11 mouse cellular contexts compared by ENCODE assay signal in the genomic region with DNA sequence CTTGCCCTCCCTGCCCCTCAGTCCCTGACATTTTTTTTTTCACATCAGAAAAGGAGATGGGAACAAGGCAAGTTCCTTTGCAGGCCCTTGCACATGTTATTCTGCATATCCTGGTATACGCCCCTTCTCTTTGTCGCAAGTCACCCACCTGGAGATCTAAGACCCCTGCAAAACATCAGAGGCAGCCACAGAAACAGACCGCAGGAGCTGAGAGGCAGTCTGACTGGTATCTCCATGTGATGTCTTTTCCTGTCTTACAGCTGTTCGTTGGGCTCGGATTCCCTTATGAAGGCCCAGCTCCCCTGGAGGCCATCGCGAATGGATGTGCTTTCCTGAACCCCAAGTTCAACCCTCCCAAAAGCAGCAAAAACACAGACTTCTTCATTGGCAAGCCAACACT.
"Had no signal": no experiment of that assay in that cellular context is flagged by ENCODE, and none has a peak within 500 bp of the region (broad histone marks: within the 10 kb centered on the region; RNA-seq: fewer than 3 reads in every experiment).

No protein-coding gene starts in this region.

- H3K9ac ChIP-seq: limb, embryonic 15.5 days; liver, embryonic 12.5 days; lung, embryonic 15.5 days; neural tube, embryonic 12.5 days had no signal

- H3K4me1 ChIP-seq: limb, embryonic 15.5 days; liver, embryonic 12.5 days; lung, embryonic 15.5 days had no signal

- H3K4me2 ChIP-seq: limb, embryonic 15.5 days; liver, embryonic 12.5 days; lung, embryonic 15.5 days; midbrain, embryonic 11.5 days; midbrain, embryonic 15.5 days; neural tube, embryonic 12.5 days had no signal

- H3K27ac ChIP-seq: kidney, postnatal 0 days; limb, embryonic 15.5 days; liver, embryonic 12.5 days; lung, embryonic 15.5 days; macrophage; neural tube, embryonic 12.5 days; stomach, postnatal 0 days had no signal

- H3K36me3 ChIP-seq: liver, embryonic 12.5 days; midbrain, embryonic 15.5 days; neural tube, embryonic 12.5 days had no signal

- H3K9me3 ChIP-seq: limb, embryonic 15.5 days; liver, embryonic 12.5 days; lung, embryonic 15.5 days; megakaryocyte, embryonic 14.5 days; midbrain, embryonic 15.5 days; neural tube, embryonic 12.5 days had no signal

- ATAC-seq: intestine, postnatal 0 days; liver, embryonic 12.5 days had no signal

- H3K27me3 ChIP-seq: limb, embryonic 15.5 days; liver, embryonic 12.5 days; lung, embryonic 15.5 days; megakaryocyte, embryonic 14.5 days; midbrain, embryonic 15.5 days; neural tube, embryonic 12.5 days had no signal

- H3K4me3 ChIP-seq: limb, embryonic 15.5 days; liver, embryonic 12.5 days; lung, embryonic 15.5 days; megakaryocyte, embryonic 14.5 days; midbrain, embryonic 15.5 days; neural tube, embryonic 12.5 days had no signal
